Mouse (Mus musculus) left cerebral cortex, postnatal 25 days (tissue): ENCODE data around the gene Tmem50b. TPM values are rescaled to one million over a fixed set of nuclear protein-coding genes. Genes with fewer than 3 reads are reported as not detected.
"Not testable (repeated sequence)": the region's sequence is repeated elsewhere in the genome, so short reads cannot be mapped to it uniquely, and the experiment has no call there.

ENCODE experiments used
- DNase-seq, 2 experiments: peaks; one replicate each; pipeline ENCODE4 v3.0.0; 2022; ENCODE audit warnings: low spot score in 2 of 2, mixed read lengths in 1 of 2
- intact Hi-C: fragments of 180-260 bp; cut with DNase I; formaldehyde crosslinking; loops from one replicate; pipeline ENCODE4 v1.15.1; 2025
- total RNA-seq, 2 experiments: library from RNA; stranded (reverse); gene quantifications; 2 replicates each; pipeline ENCODE4 v1.2.3; 2021

Gene Tmem50b
- 10 to 100 TPM; 96.1 to 98.9 TPM for total RNA-seq

DNA sequence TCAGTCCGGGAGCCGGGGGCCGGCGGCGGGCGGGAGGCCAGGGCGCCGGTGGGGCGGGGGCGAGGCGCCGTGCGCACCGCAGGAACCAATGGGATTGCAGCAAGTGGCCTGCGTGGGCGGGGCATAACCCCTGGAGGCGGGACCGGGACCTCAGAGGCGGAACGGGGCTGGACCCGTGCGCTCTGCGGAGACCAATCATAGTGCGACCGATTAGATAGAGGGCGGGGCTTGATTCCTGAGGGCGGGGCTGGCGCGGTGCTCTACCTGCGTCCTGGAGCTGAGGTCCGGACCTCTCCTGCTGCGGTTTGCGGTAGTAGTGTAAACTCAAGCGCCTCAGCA is at the start of gene Tmem50b:
TSS of gene Tmem50b (minus strand) at position 129 of the 339 bp plus-strand sequence.
- intact Hi-C loops: loop anchor here (2.0 kb wide), 1 partner anchor 49 kb away; the partner anchor contains the start of genes Gart and Son

DNA sequence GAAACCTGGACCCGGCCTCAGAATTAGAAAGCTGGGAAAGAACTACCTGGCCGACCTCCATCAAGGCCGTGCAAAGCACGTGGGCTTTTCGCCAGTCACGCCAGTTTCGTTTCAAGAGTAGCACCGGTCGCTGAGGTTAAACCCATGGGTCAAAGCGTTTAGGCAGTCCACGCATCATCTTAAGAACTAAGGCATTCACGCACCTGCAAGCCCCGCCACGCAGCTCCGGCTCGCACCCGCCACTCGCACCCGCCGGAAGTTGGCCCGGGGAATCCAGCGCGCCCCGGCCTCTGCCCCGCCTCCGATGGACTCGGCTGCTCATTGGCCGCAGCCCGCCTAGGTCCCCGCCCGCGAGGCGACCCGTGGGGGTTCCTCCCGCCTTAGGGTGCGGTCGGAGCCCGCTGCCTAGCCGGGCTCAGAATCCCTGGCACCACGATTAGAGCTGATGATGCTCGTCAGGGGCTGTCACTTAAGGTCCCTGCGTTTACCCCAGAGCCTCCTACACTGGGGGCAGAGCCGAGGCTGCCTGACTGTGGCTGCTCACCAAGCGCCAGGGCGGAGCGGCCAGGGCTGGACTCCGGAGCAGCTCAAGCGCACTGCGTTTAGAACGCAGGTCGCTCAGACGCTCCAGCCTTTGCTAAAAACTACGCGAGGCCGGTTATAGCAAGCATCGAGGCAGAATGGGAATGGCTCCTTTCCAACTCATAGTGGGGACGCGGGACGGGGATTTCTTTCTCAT is 49.2 kb upstream of the Tmem50b start, which contains the start of gene Gart:
TSS of gene Gart (minus strand) at position 272 of the 739 bp plus-strand sequence.
- DNase-seq: peak; percentile 91 to 95
- intact Hi-C loops: loop anchor here (2.0 kb wide), 1 partner anchor 50 kb away; the partner anchor contains the start of gene Tmem50b

More for the DNA sequence above, at the start of gene Tmem50b:
- peak; percentile 99 for DNase-seq

DNA sequence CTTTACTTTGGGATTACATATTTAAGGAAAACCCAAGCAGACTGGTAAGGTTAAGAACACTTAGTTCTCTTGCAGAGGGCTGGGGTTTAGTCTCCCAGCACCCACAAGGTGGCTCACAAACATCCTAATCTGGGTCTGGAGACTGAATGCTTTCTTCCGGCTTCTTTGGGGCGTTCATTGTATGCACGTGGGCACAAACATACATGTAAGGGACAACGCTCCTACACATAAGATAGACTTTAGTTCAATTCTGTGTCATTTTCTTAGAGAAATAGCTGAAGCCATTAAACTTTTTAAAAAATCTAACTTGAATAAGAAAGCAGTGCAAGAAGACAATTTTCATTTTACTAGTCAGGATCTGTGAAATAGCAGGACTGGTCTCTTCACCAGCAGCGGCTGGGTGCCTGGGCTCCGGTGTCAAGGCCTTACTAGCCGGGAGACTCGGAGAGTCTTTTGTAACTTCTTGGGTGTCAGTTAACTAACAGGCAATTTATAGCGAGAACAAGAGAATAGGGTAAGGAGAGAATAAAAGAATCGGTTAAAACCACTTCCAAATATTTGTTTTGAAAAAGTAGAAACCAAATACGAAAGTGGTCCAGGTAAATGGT is 48.5 kb upstream of the Tmem50b start:
- no peak for DNase-seq
- intact Hi-C loops: loop anchor here (2.0 kb wide), 1 partner anchor 49 kb away; the partner anchor contains the start of gene Tmem50b

DNA sequence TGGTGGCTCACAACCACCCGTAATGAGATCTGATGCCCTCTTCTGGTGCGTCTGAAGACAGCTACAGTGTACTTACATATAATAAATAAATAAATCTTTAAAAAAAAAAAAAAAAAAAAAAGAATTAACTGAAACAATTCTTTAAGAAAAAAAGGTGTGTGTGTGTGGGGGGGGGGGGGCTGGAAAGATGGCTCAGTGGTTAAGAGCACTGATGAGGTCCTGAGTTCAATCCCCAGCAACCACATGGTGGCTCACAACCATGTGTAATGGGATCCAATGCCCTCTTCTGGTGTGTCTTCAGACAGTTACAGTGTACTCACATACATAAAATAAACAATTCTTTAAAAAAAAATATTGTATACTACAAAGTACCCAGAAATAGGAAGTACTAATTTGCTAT is 47.8 kb upstream of the Tmem50b start:
- intact Hi-C loops, DNase-seq: not testable (repeated sequence)

DNA sequence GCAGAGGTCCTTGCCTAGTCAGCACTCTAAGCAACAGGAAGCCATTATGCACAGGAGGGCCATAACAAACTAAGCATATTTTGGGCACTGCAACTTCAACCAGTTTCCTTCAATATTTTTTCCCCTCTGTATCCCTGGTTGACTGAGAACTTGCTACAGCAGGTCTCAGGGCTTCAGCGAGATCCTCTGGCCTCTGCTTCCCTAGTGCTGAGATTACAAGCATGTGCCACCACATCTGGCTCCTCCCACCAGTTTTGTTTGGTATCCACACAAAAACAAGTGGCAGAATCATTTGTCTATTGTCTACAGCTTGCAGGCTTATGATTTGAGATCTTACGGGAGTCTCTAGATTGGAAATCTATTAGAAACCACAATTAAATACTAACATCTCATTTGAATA is 47.3 kb upstream of the Tmem50b start:
- intact Hi-C loops: no loop called here
- no peak for DNase-seq

DNA sequence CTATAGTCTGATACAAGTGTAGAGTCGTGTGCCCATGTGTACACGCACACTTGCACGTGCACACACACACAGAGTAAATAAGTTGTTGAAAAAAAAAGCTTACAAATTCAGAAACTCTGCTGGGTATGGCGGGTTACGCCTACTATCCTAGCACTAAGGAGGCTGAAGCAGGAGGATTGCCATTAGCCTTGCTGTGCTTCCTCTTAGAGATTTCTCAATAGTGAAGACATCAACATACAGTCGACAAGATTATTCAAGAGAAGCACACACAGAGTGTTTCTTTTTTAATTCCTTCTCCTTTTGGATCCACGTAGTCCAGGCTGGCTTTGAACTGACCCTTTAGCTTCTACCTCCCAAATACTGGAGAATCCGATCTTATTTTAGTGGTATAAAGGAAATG is 42.6 kb upstream of the Tmem50b start:
- intact Hi-C loops: no loop called here
- no peak for DNase-seq

DNA sequence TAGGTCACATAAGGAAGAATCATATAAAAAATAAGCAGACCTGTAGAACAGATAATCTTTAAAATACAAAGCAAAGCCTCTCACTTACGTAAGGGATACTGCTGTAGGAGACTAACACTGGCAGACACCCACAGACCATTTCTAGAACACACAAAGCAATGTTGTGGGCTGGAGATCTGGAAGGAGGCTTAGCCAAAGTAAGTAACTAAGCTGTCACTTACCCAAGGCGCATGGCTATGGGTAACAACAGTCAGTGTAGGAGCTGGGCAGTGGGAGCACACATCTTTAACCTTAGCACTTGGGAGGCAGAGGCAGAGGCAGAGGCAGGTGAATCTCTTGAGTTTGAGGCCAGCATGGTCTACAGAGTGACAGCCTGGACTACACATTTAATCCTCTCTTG is 42.0 kb upstream of the Tmem50b start:
- intact Hi-C loops: no loop called here
- DNase-seq: peak in 1 of 2 experiments; percentile 88

DNA sequence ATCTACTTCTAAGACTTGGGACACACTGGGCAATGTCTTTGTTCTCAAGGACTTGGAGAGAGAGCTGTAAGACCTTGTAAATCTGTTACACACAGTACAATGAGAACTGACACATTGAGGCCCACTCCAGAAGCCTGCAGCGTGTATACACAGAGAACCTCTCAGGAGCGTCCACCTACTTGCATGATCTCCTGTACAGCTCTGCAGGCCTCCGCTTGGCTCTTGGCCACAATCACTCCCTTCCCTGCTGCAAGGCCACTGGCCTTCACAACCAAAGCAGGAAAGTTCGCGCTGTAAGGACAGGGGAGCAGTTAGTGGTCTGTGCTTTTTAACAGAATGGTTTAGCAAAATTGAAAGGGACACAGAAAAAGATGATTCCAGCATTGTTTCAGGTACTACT is 41.6 kb upstream of the Tmem50b start:
- intact Hi-C loops: no loop called here

DNA sequence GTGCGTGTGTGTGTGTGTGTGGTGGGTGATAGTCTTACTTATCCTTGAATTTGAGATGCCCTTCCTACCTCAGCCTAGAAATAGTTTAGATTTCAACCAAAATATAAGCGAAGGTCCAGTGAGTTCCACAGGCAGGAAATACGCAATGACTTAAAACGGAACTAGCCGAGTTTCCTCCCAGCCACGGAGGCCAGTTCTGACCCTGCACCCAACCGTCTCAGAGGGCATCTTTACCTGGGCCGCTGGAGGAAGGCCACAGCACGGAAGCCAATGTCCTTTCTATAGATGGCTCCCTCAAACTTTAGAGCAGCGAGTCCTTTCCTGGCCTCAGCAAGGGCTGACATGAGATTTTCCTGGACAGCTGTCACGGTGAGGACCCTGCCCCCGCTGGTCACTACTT is 36.0 kb upstream of the Tmem50b start:
- no peak for DNase-seq
- intact Hi-C loops: no loop called here

More for the DNA sequence above, 41.6 kb upstream of the Tmem50b start:
- DNase-seq: peak in 1 of 2 experiments; percentile 30

DNA sequence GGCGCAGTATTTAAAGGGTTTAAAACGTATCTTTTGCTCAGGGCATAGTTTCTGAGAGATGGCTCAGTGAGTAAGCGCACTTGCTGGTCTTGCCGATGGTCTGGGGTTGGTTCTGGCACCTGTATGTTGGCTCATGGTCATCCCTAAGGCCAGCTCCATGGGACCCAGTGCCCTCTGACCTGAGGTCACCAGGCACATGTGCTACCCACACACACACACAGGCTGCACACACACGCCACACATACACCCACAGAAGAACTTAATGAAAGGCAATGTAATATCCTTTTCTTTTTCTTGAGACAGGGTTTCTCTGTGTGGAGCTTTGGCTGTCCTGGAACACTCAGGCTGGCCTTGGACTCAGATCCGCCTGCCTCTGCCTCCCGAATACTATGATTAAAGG is 35.3 kb upstream of the Tmem50b start:
- no peak for DNase-seq
- intact Hi-C loops: no loop called here

DNA sequence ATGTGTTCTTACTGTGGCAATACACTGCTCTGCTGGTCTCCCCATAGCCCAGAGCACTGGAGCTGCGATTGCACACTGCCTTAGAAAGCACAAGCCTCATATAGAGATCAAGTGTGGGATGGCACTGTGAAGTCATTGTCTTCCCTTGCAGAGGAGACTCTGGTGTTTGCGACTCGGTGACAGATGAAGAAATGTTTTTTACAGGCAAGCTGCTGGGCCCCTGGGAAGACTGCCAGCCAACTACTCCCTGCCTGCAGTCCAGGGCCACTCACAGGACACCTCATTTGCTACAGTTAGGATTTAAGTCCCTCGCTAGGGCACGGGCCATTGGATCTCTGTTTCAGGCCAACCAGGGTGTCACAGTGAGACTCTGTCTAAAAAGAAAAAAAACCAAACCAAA is 34.8 kb upstream of the Tmem50b start:
- intact Hi-C loops: no loop called here
- peak in 1 of 2 experiments; percentile 57 for DNase-seq

DNA sequence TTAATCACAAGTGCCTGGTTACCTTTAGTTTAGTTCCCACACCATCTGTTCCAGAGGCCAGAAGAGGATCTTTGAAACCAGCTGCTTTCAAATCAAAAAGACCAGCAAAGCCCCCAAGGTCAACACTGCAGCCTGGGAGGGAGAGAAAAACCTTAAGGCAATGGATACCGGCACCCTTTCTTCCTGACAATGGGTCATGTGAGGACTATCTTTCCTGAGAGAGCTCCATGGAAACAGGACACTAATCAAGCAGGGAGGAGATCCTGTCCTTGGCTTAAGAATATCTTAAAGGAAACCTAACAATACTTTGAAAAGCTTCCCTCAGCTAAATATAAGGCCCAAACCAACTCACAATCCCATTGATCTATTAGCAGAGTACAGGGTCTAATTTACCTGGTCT is 33.0 kb upstream of the Tmem50b start:
- intact Hi-C loops: no loop called here
- DNase-seq: no peak

DNA sequence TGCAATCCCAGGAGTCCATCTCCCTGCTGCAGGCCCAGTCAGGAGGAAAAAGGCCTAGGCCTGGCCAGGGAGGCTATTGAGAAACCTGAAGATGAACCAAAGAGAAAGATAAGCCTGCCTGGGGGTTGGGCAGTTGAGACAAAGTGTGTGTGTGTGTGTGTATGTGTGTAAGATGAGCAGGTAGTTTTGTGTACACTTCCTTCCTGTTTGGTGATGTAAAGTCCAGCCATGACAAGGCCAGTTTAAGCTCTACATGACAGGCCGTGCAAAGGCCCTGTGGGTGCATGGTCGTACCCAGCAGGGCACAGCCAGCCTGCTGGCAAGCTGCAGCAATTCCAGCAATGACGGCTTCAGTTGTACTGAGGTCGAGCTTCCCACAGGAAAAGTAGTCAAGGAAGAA is 32.1 kb upstream of the Tmem50b start:
- intact Hi-C loops: no loop called here
- no peak for DNase-seq

DNA sequence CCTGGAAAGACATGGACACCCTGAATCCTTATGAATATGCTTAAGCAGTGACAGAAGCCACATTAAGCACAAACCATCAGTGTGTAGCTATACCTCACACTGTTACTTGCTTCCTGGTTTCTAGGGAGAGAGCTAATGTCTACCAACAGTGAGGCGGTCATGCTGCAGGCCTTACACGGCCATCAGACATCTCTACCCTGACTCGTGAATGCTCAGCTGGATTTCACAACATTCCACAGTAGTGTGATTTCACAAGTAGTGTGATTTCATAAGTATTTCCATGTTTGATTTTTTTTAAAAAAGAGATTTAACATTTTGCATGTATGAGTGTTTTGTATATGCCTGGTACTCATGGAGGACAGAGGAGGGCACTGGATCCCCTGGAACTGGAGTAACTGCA is 31.1 kb upstream of the Tmem50b start:
- no peak for DNase-seq

DNA sequence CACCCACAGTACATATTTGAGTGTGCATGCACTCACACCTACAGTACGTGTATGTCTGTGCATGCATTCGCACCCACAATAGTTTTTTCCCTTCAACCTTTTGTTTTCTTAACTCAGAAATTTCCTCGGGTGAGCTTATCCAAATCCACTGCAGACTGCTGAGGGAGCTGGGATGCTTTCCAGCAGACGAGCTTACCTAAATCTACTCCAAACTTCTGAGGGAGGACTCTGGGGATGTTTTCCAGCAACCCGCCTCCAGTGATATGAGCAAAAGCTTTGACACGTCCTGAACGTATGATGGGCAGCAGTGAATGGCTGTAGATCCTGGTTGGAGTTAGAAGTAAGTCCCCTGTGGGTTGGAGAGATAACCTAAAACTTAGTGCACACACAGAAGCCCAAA is 30.2 kb upstream of the Tmem50b start:
- intact Hi-C loops: no loop called here
- peak in 1 of 2 experiments; percentile 68 for DNase-seq

More for the DNA sequence above, 31.1 kb upstream of the Tmem50b start:
- intact Hi-C loops: no loop called here

DNA sequence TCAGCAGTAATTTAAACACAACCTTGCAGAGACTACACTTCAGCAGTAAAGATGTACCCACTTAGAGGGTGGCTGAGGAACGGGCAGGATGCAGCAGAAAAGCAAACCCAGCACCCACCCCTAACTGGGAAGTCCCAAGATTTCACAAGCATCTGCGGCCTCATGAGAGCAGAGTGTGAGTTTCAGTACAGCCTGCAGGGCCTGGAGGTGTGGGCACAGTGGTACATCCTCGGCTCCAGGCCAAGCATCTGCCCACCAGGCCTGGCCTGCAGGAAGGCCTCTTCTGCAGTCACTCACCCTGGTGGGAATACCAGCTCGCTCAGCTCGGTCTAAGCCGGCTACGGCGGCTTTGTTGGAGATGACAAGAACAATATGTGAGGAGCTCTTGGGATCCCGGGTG is 25.5 kb upstream of the Tmem50b start:
- intact Hi-C loops: no loop called here
- no peak for DNase-seq

DNA sequence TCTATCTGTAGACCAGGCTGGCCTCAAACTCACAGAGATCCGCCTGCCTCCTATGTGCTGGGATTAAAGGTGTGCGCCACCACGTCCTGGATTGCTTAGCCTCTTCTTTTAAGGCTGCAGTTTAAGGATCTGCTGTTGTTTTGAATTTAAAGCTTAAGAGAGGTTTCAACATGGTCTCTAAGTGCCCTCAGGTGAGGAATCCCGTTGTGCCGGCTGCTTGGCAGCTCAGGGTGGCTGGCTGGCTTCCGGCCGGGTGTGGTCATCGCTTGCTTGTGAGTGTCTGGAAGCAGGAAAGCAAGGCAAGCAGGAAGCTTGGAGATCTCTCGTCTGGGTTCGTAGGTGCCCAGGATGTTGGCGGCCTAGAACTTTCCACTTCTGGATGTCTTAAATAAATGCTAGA is 23.4 kb upstream of the Tmem50b start:
- intact Hi-C loops: no loop called here
- DNase-seq: no peak

DNA sequence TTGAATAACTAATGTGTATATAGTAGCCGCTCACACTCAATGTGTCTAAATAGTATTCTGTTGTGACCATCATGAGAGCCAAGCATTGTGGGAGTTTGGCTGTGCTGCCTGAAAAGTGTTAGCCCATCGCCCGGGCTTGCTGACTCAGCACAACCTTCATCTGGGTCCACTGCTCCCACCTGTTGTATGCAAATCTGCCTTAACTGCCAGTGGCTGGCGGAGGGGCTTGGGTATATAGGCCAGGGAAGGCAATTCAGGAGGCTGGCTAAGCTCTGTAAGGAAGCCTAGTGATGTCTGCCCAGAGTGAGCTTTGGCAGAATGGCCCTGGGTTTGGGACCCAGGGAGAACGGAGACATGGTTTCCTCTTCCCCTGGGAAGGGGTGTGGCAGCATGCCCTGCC is 22.6 kb upstream of the Tmem50b start:
- DNase-seq: no peak
- intact Hi-C loops: no loop called here

DNA sequence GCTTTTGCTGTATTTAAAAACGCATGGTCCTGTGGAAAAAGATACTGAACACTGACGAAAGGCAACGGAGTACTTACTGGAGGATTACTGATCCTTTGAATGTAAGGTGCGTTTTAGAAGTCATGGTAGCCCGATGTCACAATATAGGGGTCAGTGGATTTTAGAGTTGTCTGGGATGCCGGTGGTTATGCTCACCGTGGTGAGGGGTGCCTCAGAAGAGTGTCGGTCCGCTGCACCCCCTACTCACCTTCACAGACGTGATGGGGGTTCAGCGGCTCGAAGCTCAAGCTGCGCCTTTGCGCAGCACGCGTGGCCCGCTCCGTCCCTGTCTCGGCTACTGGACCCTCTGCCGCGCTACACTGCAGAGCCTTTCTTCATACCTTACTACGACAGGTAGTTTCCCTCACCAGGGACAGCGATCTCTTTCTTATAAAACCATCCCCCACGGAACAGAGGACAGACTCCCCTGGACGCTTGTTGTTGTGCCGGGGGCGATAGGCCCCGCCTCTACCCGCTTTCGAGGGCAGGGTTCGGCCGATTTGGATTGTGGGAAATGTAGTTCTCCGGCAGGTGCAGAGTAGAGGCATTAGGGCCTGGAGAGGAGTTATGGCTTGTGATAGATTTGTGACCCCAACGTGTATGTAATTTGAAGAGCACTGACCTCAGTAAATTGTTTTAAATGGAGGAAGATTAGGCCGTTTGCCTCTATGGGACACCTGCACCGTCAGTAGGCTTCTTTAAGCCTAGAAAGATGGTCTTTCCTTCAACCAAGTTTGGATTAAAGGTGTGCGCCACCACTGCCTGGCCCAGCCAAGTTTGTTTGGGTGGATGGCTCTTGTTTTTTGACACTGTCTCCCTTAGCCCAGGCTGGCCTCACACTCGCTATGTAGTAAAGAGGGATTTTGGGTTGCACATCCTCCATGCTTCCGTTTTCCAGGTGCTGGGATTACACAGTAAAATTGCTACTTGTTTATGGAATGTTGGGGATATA is 21.2 kb upstream of the Tmem50b start, which contains the start of gene Dnajc28:
TSS of gene Dnajc28 (minus strand) at position 516 of the 991 bp plus-strand sequence.
- intact Hi-C loops: no loop called here
- peak; percentile 82 to 90 for DNase-seq

DNA sequence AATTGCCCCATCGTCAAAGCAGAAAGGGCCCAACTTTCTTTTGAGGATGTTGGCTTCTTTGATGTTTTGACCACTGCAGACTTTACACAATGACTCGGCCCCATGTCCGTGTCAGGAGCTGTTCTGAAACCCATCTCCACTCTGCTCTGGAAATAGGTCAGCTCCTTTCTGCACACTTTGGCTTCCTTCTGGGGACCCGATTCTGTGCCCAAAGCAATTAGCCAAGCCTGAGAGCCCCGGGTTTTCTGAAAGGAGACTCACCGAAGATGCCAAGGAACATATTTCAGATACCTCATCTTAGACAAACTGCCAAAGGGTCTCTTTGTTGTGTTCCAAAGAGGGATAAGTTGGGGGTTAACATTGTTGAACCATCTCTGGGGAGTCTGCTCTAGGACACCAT is 17.0 kb upstream of the Tmem50b start:
- no peak for DNase-seq
- intact Hi-C loops: no loop called here
